17 mouse cellular contexts compared by ENCODE assay signal in the genomic region with DNA sequence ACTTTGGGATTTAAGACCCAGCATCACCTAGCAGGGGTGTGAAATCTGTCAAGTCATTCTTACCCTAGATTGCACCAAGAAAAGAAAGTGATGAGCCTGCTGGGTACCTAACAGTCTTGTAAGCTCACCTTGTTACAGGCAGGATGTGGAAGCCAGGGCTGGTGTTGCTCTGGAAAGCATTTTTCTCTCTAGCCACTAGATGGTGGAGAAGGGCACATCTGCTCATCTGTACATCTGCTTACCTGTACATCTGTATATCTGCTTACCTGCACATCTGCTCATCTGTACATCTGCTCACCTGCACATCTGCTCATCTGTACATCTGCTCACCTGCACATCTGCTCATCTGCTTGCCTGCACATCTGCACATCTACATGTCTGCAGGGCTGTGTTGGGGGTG.
DNase-seq lines count a peak whose midpoint lies in the region; ATAC-seq and TF ChIP-seq lines count a peak whose summit lies in the region.
"Had no signal": no experiment of that assay in that cellular context is flagged by ENCODE, and none has a peak within 500 bp of the region (broad histone marks: within the 10 kb centered on the region; RNA-seq: fewer than 3 reads in every experiment).

No protein-coding gene starts in this region.

- no peaks in the 10 kb centered on the region for H3K36me3 ChIP-seq in hindbrain, postnatal 0 days (ENCODE audit: insufficient read depth, low read length)
- peaks cover 6% of the 10 kb centered on the region; the same call in 1 of the 2 replicates for H3K36me3 ChIP-seq in hindbrain, embryonic 10.5 days
- no peaks in the 10 kb centered on the region for H3K36me3 ChIP-seq in lung, embryonic 14.5 days (ENCODE audit: insufficient read depth)
- H3K36me3 ChIP-seq: forebrain, embryonic 15.5 days; liver, embryonic 15.5 days; midbrain, embryonic 13.5 days had no signal

- H3K27me3 ChIP-seq in hindbrain, postnatal 0 days (ENCODE audit: insufficient read depth, low read length): no peaks in the 10 kb centered on the region
- H3K27me3 ChIP-seq in hindbrain, embryonic 10.5 days (ENCODE audit: insufficient read depth, poor library complexity, severe bottlenecking): no peaks in the 10 kb centered on the region
- no peaks in the 10 kb centered on the region for H3K27me3 ChIP-seq in lung, embryonic 14.5 days (ENCODE audit: insufficient read depth, low read length)
- H3K27me3 ChIP-seq: forebrain, embryonic 15.5 days; liver, embryonic 15.5 days; midbrain, embryonic 13.5 days had no signal

- no peak overlapping the region for H3K4me2 ChIP-seq in hindbrain, postnatal 0 days (ENCODE audit: low read depth, low read length)
- no peak overlapping the region for H3K4me2 ChIP-seq in lung, embryonic 14.5 days
- H3K4me2 ChIP-seq: forebrain, embryonic 15.5 days; hindbrain, embryonic 14.5 days; liver, embryonic 15.5 days; midbrain, embryonic 13.5 days had no signal

- ATAC-seq in hindbrain, postnatal 0 days: no peak
- ATAC-seq in lung, embryonic 14.5 days (ENCODE audit: insufficient read depth): no peak
- ATAC-seq: forebrain, embryonic 15.5 days; midbrain, embryonic 13.5 days had no signal

- H3K4me3 ChIP-seq in hindbrain, postnatal 0 days (ENCODE audit: low read length): no peak overlapping the region
- H3K4me3 ChIP-seq in hindbrain, embryonic 10.5 days: no peak overlapping the region
- no peak overlapping the region for H3K4me3 ChIP-seq in lung, embryonic 14.5 days (ENCODE audit: low read depth, low read length)
- H3K4me3 ChIP-seq: erythroblast, embryonic 14.5 days; forebrain, embryonic 15.5 days; liver, embryonic 15.5 days; midbrain, embryonic 13.5 days; myocyte had no signal

- peaks cover 16% of the 10 kb centered on the region for H3K4me1 ChIP-seq in hindbrain, postnatal 0 days (ENCODE audit: insufficient read depth, low read length)
- H3K4me1 ChIP-seq in hindbrain, embryonic 10.5 days (replicated peaks): peaks cover 32% of the 10 kb centered on the region
- H3K4me1 ChIP-seq in lung, embryonic 14.5 days (ENCODE audit: insufficient read depth): no peaks in the 10 kb centered on the region
- H3K4me1 ChIP-seq: liver, embryonic 15.5 days had no signal

- no peaks in the 10 kb centered on the region for H3K9me3 ChIP-seq in hindbrain, postnatal 0 days (ENCODE audit: low read length)
- H3K9me3 ChIP-seq in hindbrain, embryonic 10.5 days: no peaks in the 10 kb centered on the region
- no peaks in the 10 kb centered on the region for H3K9me3 ChIP-seq in lung, embryonic 14.5 days (ENCODE audit: low read depth, low read length)
- H3K9me3 ChIP-seq: forebrain, embryonic 15.5 days; liver, embryonic 15.5 days; midbrain, embryonic 13.5 days had no signal

- DNase-seq in hindbrain, postnatal 0 days (ENCODE audit: low spot score): no peak
- DNase-seq in hindbrain, embryonic 10.5 days (ENCODE audit: low spot score): no peak
- DNase-seq in lung, embryonic 14.5 days: no peak
- no peak for DNase-seq in lung, postnatal 14 days
- DNase-seq in ES-CJ7 (ENCODE audit: low read depth, low spot score): peak; percentile 41
- peak; percentile 8 for DNase-seq in naive thymus-derived CD4-positive, alpha-beta T cell, adult 2 months (ENCODE audit: low read depth)
- DNase-seq in spleen, adult 18-20 months: no peak
- DNase-seq: adrenal gland, postnatal 36 days; cerebellum, adult 2 months; kidney, adult 18-20 months; lung, postnatal 4 days had no signal

- H3K9ac ChIP-seq in hindbrain, postnatal 0 days (replicated peaks; ENCODE audit: low read length): no peak overlapping the region
- H3K9ac ChIP-seq in lung, embryonic 14.5 days: no peak overlapping the region
- H3K9ac ChIP-seq: forebrain, embryonic 15.5 days; hindbrain, embryonic 14.5 days; liver, embryonic 15.5 days; midbrain, embryonic 13.5 days had no signal

- no peak overlapping the region for H3K27ac ChIP-seq in hindbrain, postnatal 0 days
- H3K27ac ChIP-seq in hindbrain, embryonic 10.5 days: no peak overlapping the region
- H3K27ac ChIP-seq in lung, embryonic 14.5 days (ENCODE audit: low read depth): no peak overlapping the region
- H3K27ac ChIP-seq: forebrain, embryonic 15.5 days; hindbrain, embryonic 14.5 days; liver, embryonic 15.5 days; midbrain, embryonic 13.5 days had no signal

- peak; percentile 33 for TF ChIP-seq CTCF in hindbrain, postnatal 0 days (IDR thresholded peaks at IDR 0.05; ENCODE audit: low read depth)
- TF ChIP-seq CTCF in lung, embryonic 14.5 days (IDR thresholded peaks at IDR 0.05; ENCODE audit: low read depth): peak; percentile 15; the same call in 1 of the 2 replicates

Comparison
In these comparisons a context has a peak if more than half of its experiments do, and no peak if none do; other contexts are left out.
1. DNase-seq: peak in ES-CJ7 (single experiment) and naive thymus-derived CD4-positive, alpha-beta T cell, adult 2 months (single experiment); none in hindbrain, postnatal 0 days (single experiment), hindbrain, embryonic 10.5 days (single experiment), lung, embryonic 14.5 days (single experiment), lung, postnatal 14 days (single experiment) and spleen, adult 18-20 months (0 of 2).